Mouse (Mus musculus): ENCODE data around the gene Wee1. TPM values are rescaled to one million over a fixed set of nuclear protein-coding genes. Genes with fewer than 3 reads are reported as not detected.

Wee1 gene
- 11.0 and 11.7 TPM in 2 replicates for polyA plus RNA-seq (2015; fragmentation: Nextera tagmentation; extraction: Ambion mirVana)

DNA sequence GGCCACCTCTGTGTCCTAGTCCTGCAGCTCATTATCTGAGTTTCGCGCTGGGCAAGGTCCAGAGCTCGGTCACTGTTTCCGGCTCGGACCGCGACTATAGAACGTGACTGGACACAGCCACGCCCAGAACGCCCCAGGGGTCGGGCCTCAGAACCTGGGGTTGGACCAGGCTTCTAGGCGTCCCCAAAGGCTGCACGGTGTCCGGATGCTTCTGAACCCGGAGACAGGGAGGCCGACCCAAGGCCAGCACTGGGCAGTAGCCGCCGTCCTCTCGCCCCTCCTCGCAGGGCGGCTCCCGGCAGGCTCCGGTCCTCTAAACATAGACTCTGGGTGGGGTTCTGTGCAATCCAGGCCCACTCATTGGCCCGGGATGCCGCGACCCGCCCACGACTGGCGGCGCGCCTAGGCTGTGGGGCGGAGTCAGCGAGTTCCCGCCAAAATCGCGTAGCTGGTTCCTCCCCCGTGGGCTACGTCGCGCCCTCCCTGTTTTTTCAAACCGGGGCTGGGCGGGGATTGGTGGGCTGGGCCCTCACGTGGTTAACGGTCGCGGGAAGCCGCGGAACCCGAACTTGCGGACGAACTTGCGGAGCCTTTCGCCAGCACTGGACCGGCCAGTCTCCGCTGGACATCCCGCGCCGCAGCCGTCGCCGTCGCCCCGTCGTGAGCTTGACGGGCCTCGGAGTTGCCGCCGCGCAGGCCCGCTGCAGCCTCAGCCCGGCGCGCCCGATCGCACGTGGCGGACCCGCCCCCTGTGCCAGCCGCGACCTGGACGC lies at the start of gene Wee1:
Wee1 (plus strand) TSS at position 531 of the 773 bp plus-strand sequence.

Other genes starting within 250 kb of the Wee1 start
- 22.6 and 25.7 TPM in 2 replicates for gene Dennd5a, start 161.6 kb upstream of the Wee1 start, polyA plus RNA-seq (2015; fragmentation: Nextera tagmentation; extraction: Ambion mirVana)
- 37.3 and 38.0 TPM in 2 replicates for gene Tmem41b, start 135.1 kb upstream of the Wee1 start, polyA plus RNA-seq (2015; fragmentation: Nextera tagmentation; extraction: Ambion mirVana)
- gene Ipo7, start 103.8 kb upstream of the Wee1 start, polyA plus RNA-seq (2015; fragmentation: Nextera tagmentation; extraction: Ambion mirVana), result 18.8 and 19.5 TPM in 2 replicates
- gene Zfp143, start 60.8 kb upstream of the Wee1 start, polyA plus RNA-seq (2015; fragmentation: Nextera tagmentation; extraction: Ambion mirVana), result 9.4 and 10.1 TPM in 2 replicates
- gene Swap70, start 99.7 kb downstream of the Wee1 start, polyA plus RNA-seq (2015; fragmentation: Nextera tagmentation; extraction: Ambion mirVana), result 17.6 and 22.1 TPM in 2 replicates